Mouse (Mus musculus) lung, adult 2 months (tissue): ENCODE measurements around the gene Rnf25.

Experiments
- CTCF ChIP-seq: fragments of 200-500 bp; IDR thresholded peaks from 2 replicates; pipeline ENCODE4 v1.5.1; 2011; ENCODE audit warnings: mild to moderate bottlenecking, low read length, control low read depth; ENCODE audit not compliant: insufficient read depth
- POLR2A ChIP-seq: fragments of 200-500 bp; IDR thresholded peaks from 2 replicates; pipeline ENCODE4 v1.6.1; 2011; ENCODE audit warnings: low read depth, mild to moderate bottlenecking, control low read depth, low read length, borderline replicate concordance; ENCODE audit errors: extremely low read depth

DNA sequence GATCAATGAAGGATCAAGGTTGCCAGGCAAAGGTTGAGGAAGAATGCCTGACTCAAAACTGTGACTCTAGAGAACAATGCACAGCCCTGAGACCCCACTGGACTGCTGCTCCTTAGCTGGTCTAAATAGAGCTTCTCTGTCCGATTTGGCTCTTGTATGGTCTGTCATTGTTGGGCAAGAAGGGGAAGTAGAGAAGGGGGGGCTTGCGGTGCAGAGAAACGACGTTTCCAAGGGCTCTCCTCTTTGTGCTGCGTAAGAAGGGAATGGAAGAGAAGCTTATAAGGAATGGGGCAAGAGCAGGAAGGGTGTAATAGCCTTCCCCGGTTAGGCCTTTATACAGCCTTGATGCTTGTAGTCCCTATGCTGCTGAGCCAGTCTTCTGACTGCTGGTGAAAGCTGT, 35.4 kb downstream of the Rnf25 start:
- no peak for TF ChIP-seq POLR2A
- no peak for TF ChIP-seq CTCF
